Mouse (Mus musculus): Measurements from ENCODE around the gene Npl. TPM values are rescaled to one million over a fixed set of nuclear protein-coding genes. Genes with fewer than 3 reads are reported as not detected.
"Not testable (repeated sequence)": the region's sequence is repeated elsewhere in the genome, so short reads cannot be mapped to it uniquely, and the experiment has no call there.

Npl gene
- total RNA-seq, 1 experiment from 2014 or later = 12.7 TPM

- DNase-seq = peak; percentile 20
Observed at GRCm38 (mm10) chr1:153542726-153543320, 7.0 kb downstream of the Npl start.

- no peak for DNase-seq
Observed at GRCm38 (mm10) chr1:153540753-153541152, 9.1 kb downstream of the Npl start.

GRCm38 (mm10) chr1:153539739-153540333 is 10.0 kb downstream of the Npl start:
- no peak for DNase-seq

GRCm38 (mm10) chr1:153535611-153536010 is 14.2 kb downstream of the Npl start:
- DNase-seq = peak; percentile 67

- DNase-seq = not testable (repeated sequence)
Observed at GRCm38 (mm10) chr1:153532896-153533295, 16.9 kb downstream of the Npl start.

GRCm38 (mm10) chr1:153532234-153532841 is 17.5 kb downstream of the Npl start:
- DNase-seq = peak; percentile 6

GRCm38 (mm10) chr1:153531677-153532233 is 18.1 kb downstream of the Npl start:
- DNase-seq = no peak

- DNase-seq = no peak
Observed at GRCm38 (mm10) chr1:153522116-153522515, 27.7 kb downstream of the Npl start.

- DNase-seq = no peak
Observed at GRCm38 (mm10) chr1:153515368-153515767, 34.5 kb downstream of the Npl start.

GRCm38 (mm10) chr1:153510330-153511009 is 39.4 kb downstream of the Npl start:
- DNase-seq = no peak

GRCm38 (mm10) chr1:153509569-153509968 is 40.3 kb downstream of the Npl start:
- DNase-seq = not testable (repeated sequence)

GRCm38 (mm10) chr1:153509012-153509411 is 40.8 kb downstream of the Npl start:
- no peak for DNase-seq

GRCm38 (mm10) chr1:153506266-153506665 is 43.6 kb downstream of the Npl start:
- peak; percentile 32 for DNase-seq

GRCm38 (mm10) chr1:153501644-153502321 is 48.1 kb downstream of the Npl start:
- no peak for DNase-seq

GRCm38 (mm10) chr1:153500030-153500429 is 49.8 kb downstream of the Npl start:
- DNase-seq = no peak

GRCm38 (mm10) chr1:153496030-153496429 is 53.8 kb downstream of the Npl start:
- DNase-seq = no peak

- DNase-seq = no peak
Observed at GRCm38 (mm10) chr1:153493931-153494330, 55.9 kb downstream of the Npl start.

- DNase-seq = peak; percentile 29
Observed at GRCm38 (mm10) chr1:153493338-153493737, 56.5 kb downstream of the Npl start.

- no peak for DNase-seq
Observed at GRCm38 (mm10) chr1:153491822-153492221, 58.0 kb downstream of the Npl start.

- DNase-seq = no peak
Observed at GRCm38 (mm10) chr1:153491345-153491744, 58.5 kb downstream of the Npl start.

- no peak for DNase-seq
Observed at GRCm38 (mm10) chr1:153489963-153490362, 59.9 kb downstream of the Npl start.

- DNase-seq = no peak
Observed at GRCm38 (mm10) chr1:153489540-153489939, 60.3 kb downstream of the Npl start.
